Mouse (Mus musculus) liver, adult 2 months (tissue): ENCODE measurements around the gene Sgms1.

Experiments
- CTCF ChIP-seq: fragments of 200-500 bp; IDR thresholded peaks from 2 replicates; pipeline ENCODE4 v1.5.1; 2011; ENCODE audit warnings: low read depth, low read length, control low read depth
- POLR2A ChIP-seq: fragments of 200-500 bp; IDR thresholded peaks from 2 replicates; pipeline ENCODE4 v1.6.1; 2011; ENCODE audit warnings: low read length, control low read depth; ENCODE audit not compliant: insufficient read depth; ENCODE audit errors: extremely low read depth

DNA sequence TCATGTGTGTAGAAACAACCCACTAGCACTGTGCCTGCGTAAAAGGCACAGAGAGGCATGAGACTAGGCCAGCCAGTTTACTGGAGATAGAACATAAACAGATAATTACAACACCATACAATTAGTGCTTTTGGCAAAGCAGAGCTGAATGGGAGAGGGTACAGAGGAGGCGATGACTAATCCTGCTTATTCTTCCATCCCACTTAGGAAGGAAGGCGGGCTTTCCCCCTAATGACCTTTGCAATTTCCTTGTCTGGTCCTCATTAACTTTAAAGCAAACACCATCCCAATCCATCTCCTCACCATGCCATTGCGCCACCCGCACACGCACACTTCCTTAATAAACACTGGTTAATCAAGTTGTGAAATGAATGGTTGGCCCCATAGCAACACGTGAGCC, 91.3 kb downstream of the Sgms1 start:
- TF ChIP-seq CTCF (no peak), POLR2A (no peak)
